Mouse (Mus musculus) midbrain, embryonic 14.5 days (tissue): ENCODE results near the gene Dnm3. TPM values are rescaled to one million over a fixed set of nuclear protein-coding genes. Genes with fewer than 3 reads are reported as not detected.
A peak's percentile ranks its signal among the peaks of the same experiment; 100 is the strongest.

ENCODE experiments used
- ATAC-seq: fragments of 200-750 bp; cut with Nextera tagmentation; 2 replicates; pipeline ENCODE4 v1.8.0; 2017; ENCODE audit warnings: moderate number of reproducible peaks, moderate library complexity; ENCODE audit not compliant: low FRiP score, low TSS enrichment
- DNase-seq: peaks from one replicate; pipeline ENCODE4 v3.0.0-alpha.2; 2015
- H3K27ac ChIP-seq: fragments of 300-500 bp; sonication (generic); replicated peaks from 2 replicates; pipeline ENCODE4 v1.5.1; 2014; ENCODE audit warnings: mild to moderate bottlenecking, low read depth, low read length, moderate library complexity
- H3K27me3 ChIP-seq: fragments of 300-500 bp; sonication (generic); 2 replicates; pipeline ENCODE4 v1.6.1; 2014; ENCODE audit warnings: low read length, control low read depth, mixed read lengths; ENCODE audit not compliant: control insufficient read depth, insufficient read depth
- H3K36me3 ChIP-seq: fragments of 300-500 bp; sonication (generic); 2 replicates; pipeline ENCODE4 v1.6.1; 2014; ENCODE audit warnings: low read length, control low read depth; ENCODE audit not compliant: control insufficient read depth, insufficient read depth
- H3K4me1 ChIP-seq: fragments of 300-500 bp; sonication (generic); 2 replicates; pipeline ENCODE4 v1.6.1; 2014; ENCODE audit warnings: mild to moderate bottlenecking, antibody characterized with exemption, low read length, control low read depth; ENCODE audit not compliant: control insufficient read depth, insufficient read depth
- H3K4me2 ChIP-seq: fragments of 300-500 bp; sonication (generic); 2 replicates; pipeline ENCODE4 v1.6.1; 2014; ENCODE audit warnings: mild to moderate bottlenecking, low read length, moderate library complexity
- H3K4me3 ChIP-seq: fragments of 300-500 bp; sonication (generic); replicated peaks from 2 replicates; pipeline ENCODE4 v1.5.1; 2014; ENCODE audit warnings: low read depth, low read length
- H3K9ac ChIP-seq: fragments of 300-500 bp; sonication (generic); replicated peaks from 2 replicates; pipeline ENCODE4 v1.6.1; 2014; ENCODE audit warnings: mild to moderate bottlenecking, low read length, moderate library complexity
- H3K9me3 ChIP-seq: fragments of 300-500 bp; sonication (generic); 2 replicates; pipeline ENCODE4 v1.6.1; 2016; ENCODE audit warnings: low read length, control low read depth, mixed read lengths; ENCODE audit not compliant: control insufficient read depth
- WGBS: fragments of 180-500 bp; shearing (Covaris S2); extraction: QIAGEN DNeasy Blood & Tissue Kit; methylation state at CpG from one replicate; pipeline ENCODE4 v1.1.7; 2014; 5-methylcytosine and 5-hydroxymethylcytosine counted together
- polyA plus RNA-seq: library from polyadenylated mRNA; unstranded; fragments of >200 nt; fragmentation: Nextera tagmentation; extraction: Ambion mirVana; gene quantifications from 2 replicates; pipeline ENCODE4 v1.2.1, GENCODE M21; 2014

Gene Dnm3
- polyA plus RNA-seq, 1 experiment from 2014 or later, result 62.0 TPM

GRCm38 (mm10) chr1:162328673-162329072, 149.2 kb downstream of the Dnm3 start:
- no peak for ATAC-seq
- no peak for DNase-seq
- Histone ChIP-seq H3K9me3 (no peaks in the 10 kb centered on the region), H3K27me3 (no peaks in the 10 kb centered on the region), H3K27ac (no peak overlapping the region), H3K9ac (no peak overlapping the region), H3K4me2 (no peak overlapping the region), H3K4me1 (0 out of 2 replicates have a peak, but pooled peaks cover 6% of the 10 kb centered on the region), H3K4me3 (no peak overlapping the region), H3K36me3 (no peaks in the 10 kb centered on the region)
- 86% methylated on average over 4 of the region's 4 CpGs for WGBS

GRCm38 (mm10) chr1:162327631-162328030, 150.2 kb downstream of the Dnm3 start:
- Histone ChIP-seq H3K27me3 (no peaks in the 10 kb centered on the region), H3K9ac (no peak overlapping the region), H3K36me3 (no peaks in the 10 kb centered on the region), H3K9me3 (no peaks in the 10 kb centered on the region), H3K4me2 (no peak overlapping the region), H3K27ac (no peak overlapping the region), H3K4me3 (no peak overlapping the region), H3K4me1 (0 out of 2 replicates have a peak, but pooled peaks cover 6% of the 10 kb centered on the region)
- no peak for DNase-seq
- no peak for ATAC-seq
- 67% methylated on average over 2 of the region's 2 CpGs for WGBS

GRCm38 (mm10) chr1:162324412-162324811, 153.4 kb downstream of the Dnm3 start:
- no peak overlapping the region for H3K4me2 ChIP-seq
- ATAC-seq (no peak), DNase-seq (peak; percentile 59)
- 8% methylated on average over 4 of the region's 4 CpGs for WGBS
- H3K27me3 ChIP-seq, result no peaks in the 10 kb centered on the region
- H3K9me3 ChIP-seq, result no peaks in the 10 kb centered on the region
- H3K36me3 ChIP-seq, result no peaks in the 10 kb centered on the region
- no peak overlapping the region for H3K4me3 ChIP-seq
- H3K9ac ChIP-seq, result no peak overlapping the region
- 0 out of 2 replicates have a peak, but pooled peaks cover 6% of the 10 kb centered on the region for H3K4me1 ChIP-seq
- H3K27ac ChIP-seq, result no peak overlapping the region

GRCm38 (mm10) chr1:162323142-162323541, 154.7 kb downstream of the Dnm3 start:
- Histone ChIP-seq H3K36me3 (no peaks in the 10 kb centered on the region), H3K4me2 (no peak overlapping the region), H3K27ac (no peak overlapping the region), H3K4me3 (no peak overlapping the region), H3K9ac (no peak overlapping the region), H3K9me3 (no peaks in the 10 kb centered on the region), H3K27me3 (no peaks in the 10 kb centered on the region), H3K4me1 (0 out of 2 replicates have a peak, but pooled peaks cover 6% of the 10 kb centered on the region)
- ATAC-seq, result no peak
- DNase-seq, result no peak
- WGBS, result 94% methylated on average over 2 of the region's 2 CpGs

GRCm38 (mm10) chr1:162313451-162314276, 164.2 kb downstream of the Dnm3 start:
- no peak overlapping the region for H3K4me3 ChIP-seq
- H3K36me3 ChIP-seq, result no peaks in the 10 kb centered on the region
- DNase-seq (peak; percentile 86), ATAC-seq (peak; percentile 91)
- no peaks in the 10 kb centered on the region for H3K9me3 ChIP-seq
- H3K4me2 ChIP-seq, result peak overlapping the region; percentile 33
- no peak overlapping the region for H3K27ac ChIP-seq
- peak overlapping the region; percentile 14; the same call in 1 of the 2 replicates for H3K9ac ChIP-seq
- H3K27me3 ChIP-seq, result no peaks in the 10 kb centered on the region
- 39% methylated on average over 11 of the region's 11 CpGs for WGBS
- no peaks in the 10 kb centered on the region for H3K4me1 ChIP-seq

- Histone ChIP-seq H3K4me1 (no peaks in the 10 kb centered on the region), H3K4me2 (no peak overlapping the region), H3K9me3 (no peaks in the 10 kb centered on the region), H3K27me3 (no peaks in the 10 kb centered on the region), H3K9ac (no peak overlapping the region), H3K27ac (no peak overlapping the region), H3K36me3 (no peaks in the 10 kb centered on the region), H3K4me3 (no peak overlapping the region)
- no peak for DNase-seq
- WGBS, result 90% methylated on average over 2 of the region's 2 CpGs
- no peak for ATAC-seq
Observed at GRCm38 (mm10) chr1:162312621-162313020, 165.2 kb downstream of the Dnm3 start.

GRCm38 (mm10) chr1:162312152-162312551, 165.7 kb downstream of the Dnm3 start:
- Histone ChIP-seq H3K4me1 (no peaks in the 10 kb centered on the region), H3K9ac (no peak overlapping the region), H3K4me3 (no peak overlapping the region), H3K4me2 (no peak overlapping the region), H3K27ac (no peak overlapping the region), H3K36me3 (no peaks in the 10 kb centered on the region), H3K9me3 (no peaks in the 10 kb centered on the region), H3K27me3 (no peaks in the 10 kb centered on the region)
- DNase-seq (no peak), ATAC-seq (no peak)
- WGBS, result 68% methylated on average over 7 of the region's 7 CpGs

GRCm38 (mm10) chr1:162305247-162305646, 172.6 kb downstream of the Dnm3 start:
- 87% methylated on average over 6 of the region's 6 CpGs for WGBS

GRCm38 (mm10) chr1:162302480-162302879, 175.4 kb downstream of the Dnm3 start:
- DNase-seq (no peak), ATAC-seq (no peak)
- Histone ChIP-seq H3K4me2 (no peak overlapping the region), H3K9me3 (no peaks in the 10 kb centered on the region), H3K4me1 (no peaks in the 10 kb centered on the region), H3K4me3 (no peak overlapping the region), H3K27ac (no peak overlapping the region), H3K36me3 (peaks cover 10% of the 10 kb centered on the region; the same call in 1 of the 2 replicates), H3K27me3 (no peaks in the 10 kb centered on the region), H3K9ac (no peak overlapping the region)
- 74% methylated on average over 4 of the region's 4 CpGs for WGBS

More at GRCm38 (mm10) chr1:162305247-162305646, 172.6 kb downstream of the Dnm3 start:
- no peaks in the 10 kb centered on the region for H3K9me3 ChIP-seq
- no peak overlapping the region for H3K9ac ChIP-seq
- peaks cover 7% of the 10 kb centered on the region; the same call in 1 of the 2 replicates for H3K36me3 ChIP-seq
- H3K27me3 ChIP-seq, result no peaks in the 10 kb centered on the region
- no peak for ATAC-seq
- H3K4me2 ChIP-seq, result no peak overlapping the region
- H3K4me1 ChIP-seq, result no peaks in the 10 kb centered on the region
- DNase-seq, result no peak
- H3K27ac ChIP-seq, result no peak overlapping the region
- H3K4me3 ChIP-seq, result no peak overlapping the region
